Mouse (Mus musculus) hindbrain, embryonic 13.5 days (tissue): ENCODE data around the gene Ctcf. TPM values are rescaled to one million over a fixed set of nuclear protein-coding genes. Genes with fewer than 3 reads are reported as not detected.

Experiments
- ATAC-seq: fragments of 200-750 bp; cut with Nextera tagmentation; 2 replicates; pipeline ENCODE4 v1.8.0; 2017; ENCODE audit warnings: moderate TSS enrichment; ENCODE audit not compliant: low FRiP score
- H3K27ac ChIP-seq: fragments of 300-500 bp; sonication (generic); 2 replicates; pipeline ENCODE4 v1.5.1; 2015; ENCODE audit warnings: inconsistent platforms, mild to moderate bottlenecking, moderate library complexity
- H3K27me3 ChIP-seq: fragments of 300-500 bp; sonication (generic); 2 replicates; pipeline ENCODE4 v1.6.1; 2015; ENCODE audit warnings: mild to moderate bottlenecking, inconsistent platforms
- H3K36me3 ChIP-seq: fragments of 300-500 bp; sonication (generic); 2 replicates; pipeline ENCODE4 v1.6.1; 2015; ENCODE audit warnings: mild to moderate bottlenecking, inconsistent platforms
- H3K4me1 ChIP-seq: fragments of 300-500 bp; sonication (generic); replicated peaks from 2 replicates; pipeline ENCODE4 v1.6.1; 2015; ENCODE audit warnings: inconsistent platforms
- H3K4me2 ChIP-seq: fragments of 300-500 bp; sonication (generic); 2 replicates; pipeline ENCODE4 v1.6.1; 2015; ENCODE audit warnings: inconsistent platforms, mild to moderate bottlenecking, moderate library complexity
- H3K4me3 ChIP-seq: fragments of 300-500 bp; sonication (generic); 2 replicates; pipeline ENCODE4 v1.5.1; 2015; ENCODE audit warnings: mild to moderate bottlenecking, inconsistent platforms
- H3K9ac ChIP-seq: fragments of 300-500 bp; sonication (generic); 2 replicates; pipeline ENCODE4 v1.6.1; 2015; ENCODE audit warnings: mild to moderate bottlenecking, inconsistent platforms
- H3K9me3 ChIP-seq: fragments of 300-500 bp; sonication (generic); 2 replicates; pipeline ENCODE4 v1.6.1; 2016; ENCODE audit warnings: inconsistent platforms
- WGBS: fragments of 180-500 bp; shearing (Covaris S2); methylation state at CpG from one replicate; pipeline ENCODE4 v1.1.7; 2015; 5-methylcytosine and 5-hydroxymethylcytosine counted together
- polyA plus RNA-seq: library from polyadenylated mRNA; unstranded; fragments of >200 nt; fragmentation: Nextera tagmentation; extraction: Ambion mirVana; gene quantifications from 2 replicates; pipeline ENCODE4 v1.2.1, GENCODE M21; 2015

Ctcf gene
- polyA plus RNA-seq, 1 experiment from 2014 or later: 114 TPM

- Histone ChIP-seq H3K9ac (peak overlapping the region; percentile 93), H3K27me3 (0 out of 2 replicates have a peak, but pooled peaks cover 4% of the 10 kb centered on the region), H3K4me3 (peak overlapping the region; percentile 88), H3K4me1 (peaks cover 32% of the 10 kb centered on the region), H3K4me2 (peak overlapping the region; percentile 93), H3K36me3 (no peaks in the 10 kb centered on the region), H3K9me3 (no peaks in the 10 kb centered on the region), H3K27ac (peak overlapping the region; percentile 94)
- peak; percentile 75 for ATAC-seq
- WGBS: under 1% methylated on average over 30 of the region's 30 CpGs
Measured at GRCm38 (mm10) chr8:105606189-105607023, 30.0 kb upstream of the Ctcf start.

DNA sequence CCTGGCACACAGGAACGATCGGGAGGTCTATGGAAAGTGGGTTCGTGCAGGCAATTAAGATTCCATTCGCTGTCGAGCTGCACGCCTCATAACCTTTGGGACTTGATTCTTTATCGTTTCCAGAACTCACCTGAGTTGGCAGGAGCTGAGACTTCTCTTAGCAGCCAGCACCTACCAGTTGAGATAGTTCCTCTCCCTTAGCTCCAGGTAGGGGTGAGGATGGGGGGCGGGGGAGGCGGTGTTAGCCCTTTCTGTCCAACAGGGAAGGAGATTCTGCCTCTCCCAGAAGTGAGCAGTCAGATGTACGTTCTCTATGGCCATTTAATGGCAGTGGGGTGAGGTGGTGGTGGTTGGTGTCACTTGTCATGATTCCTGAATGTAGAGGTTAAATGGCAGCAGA, 29.3 kb upstream of the Ctcf start:
- ATAC-seq: no peak

GRCm38 (mm10) chr8:105607684-105608083, 28.7 kb upstream of the Ctcf start:
- Histone ChIP-seq H3K4me2 (peak overlapping the region; percentile 93; the same call in 1 of the 2 replicates), H3K27me3 (peaks cover 15% of the 10 kb centered on the region), H3K4me3 (no peak overlapping the region), H3K4me1 (peaks cover 38% of the 10 kb centered on the region), H3K9me3 (no peaks in the 10 kb centered on the region), H3K27ac (no peak overlapping the region), H3K36me3 (no peaks in the 10 kb centered on the region), H3K9ac (0 out of 2 replicates have a peak overlapping the region, but pooled peaks have one; percentile 93)
- ATAC-seq: no peak
- 38% methylated on average over 4 of the region's 4 CpGs for WGBS

More for the DNA sequence above, 29.3 kb upstream of the Ctcf start:
- peak overlapping the region; percentile 94 for H3K27ac ChIP-seq
- H3K4me2 ChIP-seq: peak overlapping the region; percentile 93
- 6% methylated on average over 10 of the region's 10 CpGs for WGBS
- H3K9me3 ChIP-seq: no peaks in the 10 kb centered on the region
- H3K27me3 ChIP-seq: peaks cover 9% of the 10 kb centered on the region
- peak overlapping the region; percentile 93 for H3K9ac ChIP-seq
- H3K4me3 ChIP-seq: peak overlapping the region; percentile 88
- H3K4me1 ChIP-seq: peaks cover 34% of the 10 kb centered on the region
- no peaks in the 10 kb centered on the region for H3K36me3 ChIP-seq

DNA sequence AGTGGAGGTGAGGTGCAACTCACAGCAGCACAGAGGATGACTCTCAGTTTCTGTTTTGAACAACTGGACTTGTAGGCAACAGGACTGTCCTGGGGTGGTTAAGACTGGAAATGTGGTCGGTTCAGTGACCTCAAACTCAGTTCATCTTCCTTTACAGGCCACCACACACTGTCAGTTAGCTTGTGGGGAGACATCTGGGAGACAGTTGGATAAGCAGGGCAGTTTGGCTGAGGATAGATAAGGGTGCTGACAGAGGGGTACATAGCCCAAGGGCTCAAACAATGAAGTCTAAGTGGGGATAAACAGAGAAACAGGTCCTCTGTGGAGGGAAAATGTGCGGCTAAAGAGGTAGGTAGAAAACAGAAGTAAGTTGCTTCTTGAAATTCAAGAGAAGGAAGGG, 27.0 kb upstream of the Ctcf start:
- Histone ChIP-seq H3K4me1 (peaks cover 50% of the 10 kb centered on the region), H3K4me3 (no peak overlapping the region), H3K36me3 (no peaks in the 10 kb centered on the region), H3K4me2 (no peak overlapping the region), H3K27me3 (peaks cover 28% of the 10 kb centered on the region), H3K27ac (no peak overlapping the region), H3K9me3 (no peaks in the 10 kb centered on the region), H3K9ac (no peak overlapping the region)
- 77% methylated on average over 2 of the region's 2 CpGs for WGBS
- no peak for ATAC-seq

DNA sequence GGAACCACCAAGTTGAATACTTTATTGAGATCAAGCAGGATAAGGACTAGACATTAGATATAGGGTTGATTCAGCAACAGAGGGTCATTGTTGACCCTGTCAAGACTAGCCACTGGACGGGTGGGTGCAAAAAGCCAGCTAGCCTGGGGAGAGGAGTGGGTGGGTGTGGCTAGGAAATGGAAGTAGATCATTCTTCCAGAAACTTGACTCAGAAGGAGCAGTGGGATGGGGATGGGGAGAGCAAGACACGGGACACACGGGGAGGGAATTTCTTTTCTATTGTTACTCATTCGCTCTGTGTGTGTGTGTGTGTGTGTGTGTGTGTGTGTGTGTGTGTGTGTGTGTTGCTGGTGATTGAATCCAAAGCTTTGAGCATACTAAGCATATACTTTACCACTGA, 26.6 kb upstream of the Ctcf start:
- Histone ChIP-seq H3K27ac (no peak overlapping the region), H3K9me3 (no peaks in the 10 kb centered on the region), H3K4me2 (no peak overlapping the region), H3K36me3 (peaks cover under 1% of the 10 kb centered on the region; the same call in 1 of the 2 replicates), H3K4me1 (peaks cover 50% of the 10 kb centered on the region), H3K9ac (no peak overlapping the region), H3K4me3 (no peak overlapping the region), H3K27me3 (peaks cover 32% of the 10 kb centered on the region)
- no peak for ATAC-seq
- 74% methylated on average over 4 of the region's 4 CpGs for WGBS

DNA sequence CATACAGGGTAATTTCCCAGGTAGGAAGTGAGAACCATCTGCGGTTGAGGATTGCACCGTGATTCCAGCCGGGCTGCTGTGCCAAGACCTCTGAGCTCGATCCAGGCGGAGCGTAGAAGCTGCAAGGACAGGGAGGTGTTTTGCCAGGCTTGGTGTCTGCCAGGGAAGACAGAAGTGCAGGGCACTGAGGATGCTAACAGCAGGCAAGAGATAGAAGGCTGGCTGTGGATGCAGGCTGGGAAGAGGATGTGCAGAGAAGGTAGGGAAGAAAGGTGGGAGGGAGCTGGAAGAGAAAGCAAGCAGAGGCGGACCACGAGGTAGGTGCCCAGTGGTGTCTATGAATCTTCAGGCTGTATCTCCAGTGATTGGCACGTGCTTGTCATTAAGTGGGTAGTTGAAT, 24.5 kb upstream of the Ctcf start:
- Histone ChIP-seq H3K27me3 (peaks cover 41% of the 10 kb centered on the region), H3K4me2 (no peak overlapping the region), H3K4me3 (no peak overlapping the region), H3K9ac (no peak overlapping the region), H3K9me3 (no peaks in the 10 kb centered on the region), H3K27ac (no peak overlapping the region), H3K36me3 (peaks cover 21% of the 10 kb centered on the region), H3K4me1 (peaks cover 40% of the 10 kb centered on the region)
- no peak for ATAC-seq
- WGBS: 90% methylated on average over 9 of the region's 9 CpGs

GRCm38 (mm10) chr8:105613037-105613436, 23.3 kb upstream of the Ctcf start:
- Histone ChIP-seq H3K36me3 (peaks cover 33% of the 10 kb centered on the region), H3K9ac (no peak overlapping the region; the same call in 1 of the 2 replicates), H3K9me3 (no peaks in the 10 kb centered on the region), H3K27me3 (peaks cover 41% of the 10 kb centered on the region), H3K4me2 (peak overlapping the region; percentile 93), H3K27ac (no peak overlapping the region), H3K4me1 (peaks cover 29% of the 10 kb centered on the region), H3K4me3 (peak overlapping the region; percentile 47)
- WGBS: 4% methylated on average over 20 of the region's 20 CpGs
- no peak for ATAC-seq

- ATAC-seq: peak; percentile 66
- H3K27me3 ChIP-seq: peaks cover 41% of the 10 kb centered on the region
- H3K9me3 ChIP-seq: no peaks in the 10 kb centered on the region
- WGBS: 3% methylated on average over 39 of the region's 50 CpGs
- peak overlapping the region; percentile 77 for H3K9ac ChIP-seq
- H3K4me2 ChIP-seq: peak overlapping the region; percentile 93
- peak overlapping the region; percentile 47 for H3K4me3 ChIP-seq
- no peak overlapping the region for H3K27ac ChIP-seq
- peaks cover 26% of the 10 kb centered on the region for H3K4me1 ChIP-seq
- peaks cover 42% of the 10 kb centered on the region for H3K36me3 ChIP-seq
Measured at GRCm38 (mm10) chr8:105613830-105614511, 22.4 kb upstream of the Ctcf start.

GRCm38 (mm10) chr8:105615942-105616341, 20.4 kb upstream of the Ctcf start:
- Histone ChIP-seq H3K4me1 (peaks cover 26% of the 10 kb centered on the region), H3K9me3 (no peaks in the 10 kb centered on the region), H3K4me3 (no peak overlapping the region), H3K36me3 (peaks cover 62% of the 10 kb centered on the region), H3K27ac (no peak overlapping the region), H3K9ac (no peak overlapping the region), H3K27me3 (peaks cover 41% of the 10 kb centered on the region), H3K4me2 (no peak overlapping the region)
- ATAC-seq: no peak
- 94% methylated on average over 9 of the region's 9 CpGs for WGBS

DNA sequence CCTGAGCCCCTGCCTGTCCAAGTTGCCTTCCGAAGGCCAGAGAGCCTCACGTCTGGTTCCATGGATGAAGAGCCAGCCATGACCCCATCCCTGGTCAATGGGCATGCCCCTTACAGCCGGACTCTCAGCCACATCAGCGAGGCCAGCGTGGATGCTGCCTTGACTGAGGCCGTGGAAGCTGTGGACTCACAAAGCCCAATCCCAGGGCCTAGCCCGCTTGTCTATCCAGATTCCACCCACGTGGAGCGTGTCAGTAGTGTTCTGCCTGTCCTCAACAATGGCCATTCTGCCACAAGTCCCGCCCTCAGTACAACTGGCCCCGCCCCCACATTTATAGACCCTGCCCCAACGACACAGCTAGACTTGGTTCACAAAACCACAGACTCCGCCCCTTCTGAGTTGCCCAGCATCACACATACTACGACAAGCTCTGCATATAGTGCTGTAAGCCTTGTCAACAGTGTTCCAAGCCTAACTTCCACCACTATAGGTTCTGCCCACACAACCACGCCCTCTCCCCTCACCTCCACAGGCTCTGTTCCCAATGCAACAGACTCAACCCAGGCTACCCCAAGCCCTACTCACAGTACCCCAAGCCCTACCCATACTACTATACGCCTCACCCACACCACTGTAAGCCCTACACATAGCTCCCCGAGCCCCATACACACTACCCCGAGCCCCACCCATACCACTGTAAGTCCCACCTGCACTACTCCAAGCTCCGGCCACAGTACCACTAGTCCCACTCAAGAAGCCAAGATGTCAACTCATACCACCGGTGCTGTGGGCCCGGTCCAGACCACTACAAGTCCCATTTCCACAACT, 18.7 kb upstream of the Ctcf start:
- H3K36me3 ChIP-seq: peaks cover 75% of the 10 kb centered on the region
- no peak overlapping the region for H3K27ac ChIP-seq
- 89% methylated on average over 21 of the region's 21 CpGs for WGBS
- no peak overlapping the region for H3K4me2 ChIP-seq
- peaks cover 36% of the 10 kb centered on the region for H3K4me1 ChIP-seq
- no peak for ATAC-seq
- H3K9me3 ChIP-seq: no peaks in the 10 kb centered on the region
- no peak overlapping the region for H3K9ac ChIP-seq
- peaks cover 26% of the 10 kb centered on the region for H3K27me3 ChIP-seq
- H3K4me3 ChIP-seq: no peak overlapping the region

GRCm38 (mm10) chr8:105618279-105618634, 18.1 kb upstream of the Ctcf start:
- WGBS: 96% methylated on average over 5 of the region's 5 CpGs
- ATAC-seq: no peak
- H3K9me3 ChIP-seq: no peaks in the 10 kb centered on the region

More at GRCm38 (mm10) chr8:105618279-105618634, 18.1 kb upstream of the Ctcf start:
- no peak overlapping the region for H3K9ac ChIP-seq
- peaks cover 37% of the 10 kb centered on the region for H3K4me1 ChIP-seq
- no peak overlapping the region for H3K4me3 ChIP-seq
- H3K27ac ChIP-seq: no peak overlapping the region
- H3K4me2 ChIP-seq: no peak overlapping the region
- H3K27me3 ChIP-seq: peaks cover 21% of the 10 kb centered on the region
- H3K36me3 ChIP-seq: peaks cover 80% of the 10 kb centered on the region
